30 mouse cellular contexts compared by ENCODE assay signal in genomic region chr3:118248768-118249167, GRCm38 (mm10).
DNase-seq lines count a peak whose midpoint lies in the region; ATAC-seq and TF ChIP-seq lines count a peak whose summit lies in the region.
"Had no signal": no experiment of that assay in that cellular context is flagged by ENCODE, and none has a peak within 500 bp of the region (broad histone marks: within the 10 kb centered on the region; RNA-seq: fewer than 3 reads in every experiment).

No protein-coding gene starts in this region.

- no peak for TF ChIP-seq POLR2A in brain, embryonic 14.5 days (IDR thresholded peaks at IDR 0.05; ENCODE audit: borderline replicate concordance, extremely low read depth, insufficient read depth, insufficient read length, poor library complexity, severe bottlenecking)

- no peak overlapping the region for H3K9ac ChIP-seq in hindbrain, embryonic 14.5 days
- H3K9ac ChIP-seq: embryonic facial prominence, embryonic 13.5 days; forebrain, embryonic 12.5 days; hindbrain, embryonic 12.5 days had no signal

- H3K27ac ChIP-seq in hindbrain, embryonic 14.5 days: no peak overlapping the region
- H3K27ac ChIP-seq: embryonic facial prominence, embryonic 13.5 days; forebrain, embryonic 12.5 days; hindbrain, embryonic 12.5 days; left cerebral cortex, adult 2 months had no signal

- H3K4me2 ChIP-seq in hindbrain, embryonic 14.5 days (replicated peaks): no peak overlapping the region
- H3K4me2 ChIP-seq: embryonic facial prominence, embryonic 13.5 days; forebrain, embryonic 12.5 days; heart, embryonic 11.5 days; hindbrain, embryonic 12.5 days; midbrain, embryonic 11.5 days had no signal

- H3K9me3 ChIP-seq in hindbrain, embryonic 14.5 days (ENCODE audit: control insufficient read depth, low read length): no peaks in the 10 kb centered on the region
- H3K9me3 ChIP-seq: embryonic facial prominence, embryonic 13.5 days; forebrain, embryonic 12.5 days; hindbrain, embryonic 12.5 days had no signal

- H3K27me3 ChIP-seq in hindbrain, embryonic 14.5 days (ENCODE audit: control insufficient read depth, insufficient read depth, low read length): no peaks in the 10 kb centered on the region
- H3K27me3 ChIP-seq: embryonic facial prominence, embryonic 13.5 days; forebrain, embryonic 12.5 days; hindbrain, embryonic 12.5 days had no signal

- DNase-seq in layer of hippocampus, adult 11-12 months (ENCODE audit: low spot score): peak; percentile 3
- DNase-seq in layer of hippocampus, postnatal 25 days (ENCODE audit: extremely low spot score in 1 of 2, low spot score in 1 of 2): no peak
- DNase-seq in brain, embryonic 14.5 days (ENCODE audit: low read depth): peak; percentile 9
- DNase-seq in layer of hippocampus, adult 8-10 months (ENCODE audit: low spot score in 2 of 2): peak; percentile 4 to 20
- peak; percentile 48 for DNase-seq in telencephalon, adult 2 months (ENCODE audit: low read depth, low spot score)
- no peak for DNase-seq in hindbrain, embryonic 14.5 days (ENCODE audit: low spot score)
- DNase-seq: adrenal gland, postnatal 25 days; cerebellum, adult 11 months; cerebellum, adult 9-10 months; cerebellum, postnatal 36 days; gastrocnemius, postnatal 25 days; heart, adult 11 months; heart, postnatal 36 days; kidney, adult 9 months; kidney, postnatal 10 days; left cerebral cortex, postnatal 4 days; lung, postnatal 36 days; spleen, adult 18-20 months; thymus, postnatal 4 days had no signal

- H3K4me1 ChIP-seq in hindbrain, embryonic 14.5 days (replicated peaks; ENCODE audit: control insufficient read depth, insufficient read depth, low read length): no peaks in the 10 kb centered on the region
- H3K4me1 ChIP-seq: embryonic facial prominence, embryonic 13.5 days; forebrain, embryonic 12.5 days; hindbrain, embryonic 12.5 days had no signal

- no peak for TF ChIP-seq CTCF in brain, embryonic 14.5 days (IDR thresholded peaks at IDR 0.05; ENCODE audit: borderline replicate concordance, extremely low read depth, insufficient read depth, insufficient read length)

- H3K36me3 ChIP-seq in hindbrain, embryonic 14.5 days (replicated peaks; ENCODE audit: control insufficient read depth, insufficient read depth): no peaks in the 10 kb centered on the region
- H3K36me3 ChIP-seq: embryonic facial prominence, embryonic 13.5 days; forebrain, embryonic 12.5 days; hindbrain, embryonic 12.5 days had no signal

- WGBS in hindbrain, embryonic 14.5 days: 89% methylated on average over 2 of the region's 2 CpGs

- no peak overlapping the region for H3K4me3 ChIP-seq in hindbrain, embryonic 14.5 days (replicated peaks; ENCODE audit: low read length)
- H3K4me3 ChIP-seq: embryonic facial prominence, embryonic 13.5 days; erythroblast, embryonic 14.5 days; forebrain, embryonic 12.5 days; hindbrain, embryonic 12.5 days; left cerebral cortex, adult 2 months had no signal

- ATAC-seq in activated CD4-positive, CD25-positive, alpha-beta regulatory T cell, adult 4 months: no peak
- ATAC-seq in hindbrain, embryonic 14.5 days (ENCODE audit: low FRiP score): no peak
- ATAC-seq: CD4-positive, CD25-positive, alpha-beta regulatory T cell, adult 4 months; intestine, postnatal 0 days; midbrain, embryonic 16.5 days had no signal

Comparison
In these comparisons a context has a peak if more than half of its experiments do, and no peak if none do; other contexts are left out.
1. DNase-seq: peak in layer of hippocampus, adult 11-12 months (single experiment), brain, embryonic 14.5 days (single experiment), layer of hippocampus, adult 8-10 months (2 of 2) and telencephalon, adult 2 months (single experiment); none in layer of hippocampus, postnatal 25 days (0 of 2) and hindbrain, embryonic 14.5 days (single experiment).